Mouse (Mus musculus) forebrain, embryonic 14.5 days (tissue): ENCODE data around the gene Gpsm3. TPM values are rescaled to one million over a fixed set of nuclear protein-coding genes. Genes with fewer than 3 reads are reported as not detected.
A peak's percentile ranks its signal among the peaks of the same experiment; 100 is the strongest.

ENCODE experiments used
- ATAC-seq: fragments of 200-750 bp; cut with Nextera tagmentation; 2 replicates; pipeline ENCODE4 v1.8.0; 2017; ENCODE audit warnings: mild to moderate bottlenecking, moderate library complexity
- DNase-seq: peaks from one replicate; pipeline ENCODE4 v3.0.0-alpha.2; 2015; ENCODE audit warnings: low spot score
- H3K27ac ChIP-seq: fragments of 300-500 bp; sonication (generic); 2 replicates; pipeline ENCODE4 v1.5.1; 2014; ENCODE audit warnings: low read depth, mild to moderate bottlenecking, control low read depth, low read length, moderate library complexity
- H3K27me3 ChIP-seq: fragments of 300-500 bp; sonication (generic); replicated peaks from 2 replicates; pipeline ENCODE4 v1.6.1; 2014; ENCODE audit warnings: low read length, control low read depth, mixed read lengths; ENCODE audit not compliant: control insufficient read depth, insufficient read depth
- H3K36me3 ChIP-seq: fragments of 300-500 bp; sonication (generic); 2 replicates; pipeline ENCODE4 v1.6.1; 2014; ENCODE audit warnings: low read length, control low read depth; ENCODE audit not compliant: control insufficient read depth, insufficient read depth
- H3K4me1 ChIP-seq: fragments of 300-500 bp; sonication (generic); 2 replicates; pipeline ENCODE4 v1.6.1; 2014; ENCODE audit warnings: antibody characterized with exemption, low read length, control low read depth; ENCODE audit not compliant: control insufficient read depth, insufficient read depth
- H3K4me2 ChIP-seq: fragments of 300-500 bp; sonication (generic); 2 replicates; pipeline ENCODE4 v1.6.1; 2014; ENCODE audit warnings: mild to moderate bottlenecking, control low read depth, low read length
- H3K4me3 ChIP-seq: fragments of 300-500 bp; sonication (generic); 2 replicates; pipeline ENCODE4 v1.5.1; 2014; ENCODE audit warnings: low read depth, low read length, control low read depth
- H3K9ac ChIP-seq: fragments of 300-500 bp; sonication (generic); 2 replicates; pipeline ENCODE4 v1.6.1; 2014; ENCODE audit warnings: mild to moderate bottlenecking, low read length, control low read depth, moderate library complexity
- H3K9me3 ChIP-seq: fragments of 300-500 bp; sonication (generic); replicated peaks from 2 replicates; pipeline ENCODE4 v1.6.1; 2016; ENCODE audit warnings: low read length, control low read depth, mixed read lengths; ENCODE audit not compliant: control insufficient read depth
- WGBS: fragments of 180-500 bp; shearing (Covaris S2); extraction: QIAGEN DNeasy Blood & Tissue Kit; methylation state at CpG from one replicate; pipeline ENCODE4 v1.1.7; 2014; 5-methylcytosine and 5-hydroxymethylcytosine counted together
- polyA plus RNA-seq: library from polyadenylated mRNA; unstranded; fragments of >200 nt; fragmentation: Nextera tagmentation; extraction: Ambion mirVana; gene quantifications from 2 replicates; pipeline ENCODE4 v1.2.1, GENCODE M21; 2014

Gpsm3 gene
- polyA plus RNA-seq, 1 experiment from 2014 or later: 3.7 TPM

DNA sequence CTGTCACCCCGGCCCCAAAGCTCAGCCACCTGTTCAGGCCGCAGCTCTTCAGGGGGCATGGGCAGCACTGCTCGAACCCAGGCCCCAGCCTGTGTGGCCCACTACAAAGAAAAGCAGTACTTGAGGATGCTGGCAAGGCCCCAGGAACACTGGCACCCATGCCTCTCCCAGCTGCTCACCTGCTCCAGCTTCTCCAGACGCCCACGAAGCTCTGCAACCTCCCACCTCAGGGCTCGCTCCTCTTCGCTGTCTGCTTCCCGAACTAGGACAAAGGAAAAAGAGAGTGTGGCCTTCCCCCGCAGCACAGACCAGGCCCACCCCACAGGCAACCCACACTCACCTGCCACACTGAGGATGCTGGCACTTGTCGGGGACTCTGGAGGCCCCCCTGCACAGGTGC, 24.2 kb downstream of the Gpsm3 start:
- ATAC-seq: no peak
- Histone ChIP-seq H3K4me3 (no peak overlapping the region), H3K4me1 (no peaks in the 10 kb centered on the region), H3K27ac (no peak overlapping the region), H3K4me2 (no peak overlapping the region), H3K9ac (no peak overlapping the region), H3K27me3 (no peaks in the 10 kb centered on the region), H3K9me3 (no peaks in the 10 kb centered on the region), H3K36me3 (peaks cover 71% of the 10 kb centered on the region)
- DNase-seq: no peak
- 84% methylated on average over 10 of the region's 10 CpGs for WGBS

DNA sequence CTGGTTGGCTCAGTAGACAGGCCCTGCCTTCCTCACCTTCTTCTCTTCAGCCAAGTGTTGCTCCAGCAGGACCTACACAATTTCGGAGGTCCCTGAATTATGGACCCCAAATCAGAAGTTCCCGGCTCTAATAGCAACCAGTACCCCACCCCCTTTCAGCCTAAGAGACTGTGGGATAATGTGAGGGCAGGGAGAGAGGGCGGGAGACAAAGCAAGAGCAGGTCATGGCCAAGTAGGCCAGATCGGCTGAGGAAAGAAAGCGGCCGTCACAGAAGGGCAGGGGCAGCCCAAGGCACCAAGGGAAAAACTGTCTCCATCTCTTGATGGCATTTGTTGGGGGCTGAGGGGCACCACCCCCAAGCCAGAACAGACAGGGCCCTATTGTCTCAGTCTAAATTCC, 26.3 kb downstream of the Gpsm3 start, which contains the start of gene Egfl8:
TSS of gene Egfl8 (minus strand) at position 101 of the 400 bp plus-strand sequence.
- DNase-seq (no peak), ATAC-seq (no peak)
- Histone ChIP-seq H3K27ac (no peak within 1 kb of the TSS; the same call in 1 of the 2 replicates), H3K4me2 (no peak within 1 kb of the TSS), H3K4me3 (no peak within 1 kb of the TSS), H3K36me3 (peaks cover 73% of the 10 kb centered on the region), H3K4me1 (no peaks in the 10 kb centered on the region), H3K27me3 (no peaks in the 10 kb centered on the region), H3K9ac (no peak within 1 kb of the TSS), H3K9me3 (no peaks in the 10 kb centered on the region)
- 74% methylated on average over 6 of the region's 6 CpGs for WGBS

- Histone ChIP-seq H3K4me1 (no peaks in the 10 kb centered on the region), H3K9me3 (no peaks in the 10 kb centered on the region), H3K4me2 (no peak overlapping the region), H3K4me3 (no peak overlapping the region), H3K9ac (no peak overlapping the region), H3K27me3 (no peaks in the 10 kb centered on the region), H3K27ac (no peak overlapping the region), H3K36me3 (peaks cover 68% of the 10 kb centered on the region)
- 10% methylated on average over 6 of the region's 6 CpGs for WGBS
- no peak for ATAC-seq
- peak; percentile 68 for DNase-seq
Observed at GRCm38 (mm10) chr17:34618999-34619398, 29.4 kb downstream of the Gpsm3 start.

GRCm38 (mm10) chr17:34621006-34621405, 31.4 kb downstream of the Gpsm3 start:
- WGBS: 93% methylated on average over 8 of the region's 8 CpGs
- Histone ChIP-seq H3K9me3 (no peaks in the 10 kb centered on the region), H3K4me2 (no peak overlapping the region), H3K9ac (no peak overlapping the region), H3K4me3 (no peak overlapping the region), H3K4me1 (no peaks in the 10 kb centered on the region), H3K27ac (no peak overlapping the region), H3K27me3 (no peaks in the 10 kb centered on the region), H3K36me3 (peaks cover 56% of the 10 kb centered on the region)
- DNase-seq: no peak
- no peak for ATAC-seq

GRCm38 (mm10) chr17:34623161-34623560, 33.6 kb downstream of the Gpsm3 start:
- Histone ChIP-seq H3K27ac (no peak overlapping the region), H3K9ac (no peak overlapping the region), H3K27me3 (no peaks in the 10 kb centered on the region), H3K4me3 (no peak overlapping the region), H3K9me3 (no peaks in the 10 kb centered on the region), H3K4me1 (peaks cover 10% of the 10 kb centered on the region), H3K36me3 (peaks cover 41% of the 10 kb centered on the region), H3K4me2 (no peak overlapping the region)
- DNase-seq: no peak
- WGBS: 86% methylated on average over 9 of the region's 9 CpGs
- ATAC-seq: no peak

- Histone ChIP-seq H3K9ac (no peak overlapping the region), H3K4me1 (peaks cover 28% of the 10 kb centered on the region), H3K9me3 (no peaks in the 10 kb centered on the region), H3K36me3 (peaks cover 39% of the 10 kb centered on the region), H3K27me3 (peaks cover under 1% of the 10 kb centered on the region; the same call in 1 of the 2 replicates), H3K4me2 (no peak overlapping the region), H3K4me3 (no peak overlapping the region), H3K27ac (no peak overlapping the region)
- DNase-seq (no peak), ATAC-seq (no peak)
- 98% methylated on average over 3 of the region's 3 CpGs for WGBS
Observed at GRCm38 (mm10) chr17:34624981-34625380, 35.4 kb downstream of the Gpsm3 start.

GRCm38 (mm10) chr17:34626062-34626772, 36.6 kb downstream of the Gpsm3 start:
- Histone ChIP-seq H3K27ac (peak overlapping the region; percentile 91; the same call in 1 of the 2 replicates), H3K4me3 (peak overlapping the region; percentile 71), H3K36me3 (peaks cover 31% of the 10 kb centered on the region), H3K4me1 (peaks cover 30% of the 10 kb centered on the region), H3K27me3 (peaks cover 10% of the 10 kb centered on the region), H3K4me2 (peak overlapping the region; percentile 87), H3K9me3 (no peaks in the 10 kb centered on the region), H3K9ac (peak overlapping the region; percentile 76)
- ATAC-seq (no peak), DNase-seq (no peak)
- WGBS: 53% methylated on average over 16 of the region's 16 CpGs

DNA sequence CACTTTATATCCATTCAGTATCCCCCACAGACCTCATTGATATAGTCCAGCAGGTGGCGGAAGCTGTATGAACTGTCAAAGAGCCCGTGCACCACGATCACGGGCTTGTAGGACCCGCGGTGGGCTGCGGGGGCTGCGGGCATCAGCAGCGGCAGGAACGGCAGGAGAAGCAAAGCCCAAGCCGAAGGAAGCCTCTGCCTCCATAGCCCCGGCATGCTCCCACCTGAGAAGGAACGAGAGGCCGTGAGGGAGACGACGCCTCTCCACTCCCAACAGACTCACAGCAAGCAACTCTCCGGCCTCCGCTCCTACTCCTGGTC, 37.1 kb downstream of the Gpsm3 start:
- Histone ChIP-seq H3K9ac (peak overlapping the region; percentile 76), H3K27me3 (peaks cover 16% of the 10 kb centered on the region), H3K4me3 (peak overlapping the region; percentile 71), H3K4me1 (peaks cover 34% of the 10 kb centered on the region), H3K4me2 (peak overlapping the region; percentile 87), H3K9me3 (no peaks in the 10 kb centered on the region), H3K36me3 (peaks cover 27% of the 10 kb centered on the region), H3K27ac (peak overlapping the region; percentile 91)
- WGBS: under 1% methylated on average over 18 of the region's 18 CpGs
- DNase-seq: peak; percentile 77
- peak; percentile 30 for ATAC-seq

DNA sequence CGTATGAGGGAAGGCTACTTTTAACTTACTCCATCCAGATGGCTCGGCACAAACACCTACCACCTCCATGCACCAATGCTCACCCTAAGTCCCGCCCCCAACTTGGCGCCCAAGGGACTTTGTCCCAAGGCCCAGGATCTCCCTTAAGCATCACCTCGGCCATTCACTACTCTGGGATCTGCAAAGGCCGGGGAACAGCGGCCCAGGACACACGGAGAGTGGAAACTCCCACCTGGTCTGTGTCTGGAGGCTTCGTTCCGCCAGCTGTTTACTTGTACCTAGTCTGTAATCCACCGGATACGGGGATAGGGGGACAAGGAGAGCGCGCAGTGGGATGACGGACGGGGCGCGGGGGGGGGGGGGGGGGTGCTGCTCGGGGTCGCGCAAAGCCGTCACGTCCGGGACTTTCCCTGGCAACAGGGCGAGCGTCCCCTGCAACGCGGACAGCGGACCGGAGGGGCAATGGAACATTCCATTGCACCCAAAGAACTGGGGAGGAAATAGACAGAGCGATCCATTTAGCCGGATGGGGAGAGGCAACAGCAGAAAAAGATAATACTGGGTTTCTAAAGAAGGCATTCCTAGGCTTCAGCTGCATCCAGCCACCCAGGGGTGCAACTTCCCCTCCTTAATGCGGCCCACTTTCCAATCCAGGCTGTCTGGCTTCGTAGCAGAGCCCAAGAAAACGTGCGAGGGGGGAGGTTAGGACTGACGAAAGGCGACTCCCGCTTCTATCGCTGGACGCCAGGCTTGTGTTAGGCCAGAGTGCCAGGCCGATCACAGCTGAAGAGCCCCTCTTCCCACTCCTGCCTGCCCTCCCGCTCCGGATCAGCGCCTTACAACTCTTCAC, 37.7 kb downstream of the Gpsm3 start:
- 0% methylated on average over 42 of the region's 45 CpGs for WGBS

More for the DNA sequence above, 37.7 kb downstream of the Gpsm3 start:
- peaks cover 22% of the 10 kb centered on the region for H3K36me3 ChIP-seq
- DNase-seq (peak; percentile 94), ATAC-seq (peak; percentile 76)
- peak overlapping the region; percentile 87 for H3K4me2 ChIP-seq
- peaks cover 39% of the 10 kb centered on the region for H3K4me1 ChIP-seq
- H3K9me3 ChIP-seq: no peaks in the 10 kb centered on the region
- peaks cover 17% of the 10 kb centered on the region for H3K27me3 ChIP-seq
- H3K9ac ChIP-seq: peak overlapping the region; percentile 76
- peak overlapping the region; percentile 91 for H3K27ac ChIP-seq
- H3K4me3 ChIP-seq: peak overlapping the region; percentile 71
